Mouse (Mus musculus) hindbrain, embryonic 11.5 days (tissue): ENCODE measurements at regions not wholly inside any gene's neighbourhood (a gene's known extent, or its start where the extent isn't known, plus 50 kb on each side); places are given as distances from the start of the nearest gene placed in this dataset.

Experiments
- ATAC-seq: fragments of 200-750 bp; cut with Nextera tagmentation; 2 replicates; pipeline ENCODE4 v1.8.0; 2017; ENCODE audit warnings: mild to moderate bottlenecking, moderate TSS enrichment, moderate library complexity; ENCODE audit not compliant: low FRiP score
- DNase-seq: peaks from one replicate; pipeline ENCODE4 v3.0.0-alpha.2; 2015; ENCODE audit warnings: low spot score
- H3K27ac ChIP-seq: fragments of 300-500 bp; sonication (generic); 2 replicates; pipeline ENCODE4 v1.5.1; 2014; ENCODE audit warnings: mild to moderate bottlenecking, low read depth, low read length
- H3K27me3 ChIP-seq: fragments of 300-500 bp; sonication (generic); 2 replicates; pipeline ENCODE4 v1.6.1; 2014; ENCODE audit warnings: mild to moderate bottlenecking, low read length, moderate library complexity, mixed read lengths; ENCODE audit not compliant: control insufficient read depth, insufficient read depth
- H3K36me3 ChIP-seq: fragments of 300-500 bp; sonication (generic); 2 replicates; pipeline ENCODE4 v1.6.1; 2014; ENCODE audit warnings: mild to moderate bottlenecking, low read length, moderate library complexity, mixed read lengths; ENCODE audit not compliant: control insufficient read depth, insufficient read depth
- H3K4me1 ChIP-seq: fragments of 300-500 bp; sonication (generic); replicated peaks from 2 replicates; pipeline ENCODE4 v1.6.1; 2014; ENCODE audit warnings: low read length, mixed read lengths; ENCODE audit not compliant: control insufficient read depth, insufficient read depth
- H3K4me2 ChIP-seq: fragments of 300-500 bp; sonication (generic); replicated peaks from 2 replicates; pipeline ENCODE4 v1.6.1; 2014; ENCODE audit warnings: mild to moderate bottlenecking, low read depth, low read length
- H3K4me3 ChIP-seq: fragments of 300-500 bp; sonication (generic); 2 replicates; pipeline ENCODE4 v1.5.1; 2014; ENCODE audit warnings: low read depth, low read length
- H3K9ac ChIP-seq: fragments of 300-500 bp; sonication (generic); 2 replicates; pipeline ENCODE4 v1.6.1; 2014; ENCODE audit warnings: low read depth, low read length
- H3K9me3 ChIP-seq: fragments of 300-500 bp; sonication (generic); 2 replicates; pipeline ENCODE4 v1.6.1; 2016; ENCODE audit warnings: low read length; ENCODE audit not compliant: control insufficient read depth
- WGBS: fragments of 180-500 bp; shearing (Covaris S2); extraction: QIAGEN DNeasy Blood & Tissue Kit; methylation state at CpG from one replicate; pipeline ENCODE4 v1.1.7; 2014; 5-methylcytosine and 5-hydroxymethylcytosine counted together

- 79% methylated on average over 3 of the region's 3 CpGs for WGBS
- Histone ChIP-seq H3K4me1 (no peaks in the 10 kb centered on the region), H3K4me3 (no peak overlapping the region), H3K9me3 (no peaks in the 10 kb centered on the region), H3K9ac (no peak overlapping the region), H3K36me3 (no peaks in the 10 kb centered on the region), H3K4me2 (no peak overlapping the region), H3K27ac (no peak overlapping the region), H3K27me3 (no peaks in the 10 kb centered on the region)
- no peak for ATAC-seq
- no peak for DNase-seq
These were observed 137.4 kb upstream of the Nampt start for GRCm38 (mm10) chr12:32681910-32682309.

GRCm38 (mm10) chr12:32683375-32683774 is 136.0 kb upstream of the Nampt start:
- no peak for ATAC-seq
- DNase-seq, result no peak
- 81% methylated on average over 2 of the region's 2 CpGs for WGBS
- no peak overlapping the region for H3K4me2 ChIP-seq
- no peak overlapping the region for H3K9ac ChIP-seq
- no peaks in the 10 kb centered on the region for H3K27me3 ChIP-seq
- no peak overlapping the region for H3K27ac ChIP-seq
- no peak overlapping the region for H3K4me3 ChIP-seq
- H3K9me3 ChIP-seq, result no peaks in the 10 kb centered on the region
- no peaks in the 10 kb centered on the region for H3K36me3 ChIP-seq
- no peaks in the 10 kb centered on the region for H3K4me1 ChIP-seq

- DNase-seq, result no peak
- 66% methylated on average over 7 of the region's 7 CpGs for WGBS
- no peak overlapping the region for H3K27ac ChIP-seq
These were observed 133.5 kb upstream of the Nampt start for GRCm38 (mm10) chr12:32685788-32686385.

GRCm38 (mm10) chr12:32689361-32689760 is 130.0 kb upstream of the Nampt start:
- ATAC-seq (no peak), DNase-seq (no peak)
- Histone ChIP-seq H3K36me3 (no peaks in the 10 kb centered on the region), H3K9ac (no peak overlapping the region), H3K4me3 (no peak overlapping the region), H3K9me3 (no peaks in the 10 kb centered on the region), H3K4me1 (no peaks in the 10 kb centered on the region), H3K27ac (no peak overlapping the region), H3K4me2 (no peak overlapping the region), H3K27me3 (no peaks in the 10 kb centered on the region)
- WGBS, result 95% methylated on average over 4 of the region's 4 CpGs

More at GRCm38 (mm10) chr12:32685788-32686385, 133.5 kb upstream of the Nampt start:
- H3K4me2 ChIP-seq, result no peak overlapping the region
- no peaks in the 10 kb centered on the region for H3K27me3 ChIP-seq
- no peak overlapping the region for H3K9ac ChIP-seq
- no peak overlapping the region for H3K4me3 ChIP-seq
- H3K9me3 ChIP-seq, result no peaks in the 10 kb centered on the region
- H3K36me3 ChIP-seq, result no peaks in the 10 kb centered on the region
- no peak for ATAC-seq
- H3K4me1 ChIP-seq, result no peaks in the 10 kb centered on the region

GRCm38 (mm10) chr12:32690096-32690495 is 129.2 kb upstream of the Nampt start:
- ATAC-seq (no peak), DNase-seq (no peak)
- no peak overlapping the region for H3K27ac ChIP-seq
- H3K9me3 ChIP-seq, result no peaks in the 10 kb centered on the region
- H3K36me3 ChIP-seq, result no peaks in the 10 kb centered on the region
- WGBS, result 80% methylated on average over 2 of the region's 2 CpGs
- no peaks in the 10 kb centered on the region for H3K27me3 ChIP-seq
- H3K4me1 ChIP-seq, result no peaks in the 10 kb centered on the region
- H3K9ac ChIP-seq, result no peak overlapping the region
- H3K4me3 ChIP-seq, result no peak overlapping the region
- no peak overlapping the region for H3K4me2 ChIP-seq

GRCm38 (mm10) chr12:32692081-32692819 is 127.1 kb upstream of the Nampt start:
- ATAC-seq, result no peak
- no peaks in the 10 kb centered on the region for H3K27me3 ChIP-seq
- H3K36me3 ChIP-seq, result no peaks in the 10 kb centered on the region
- no peak overlapping the region for H3K9ac ChIP-seq
- DNase-seq, result no peak
- no peak overlapping the region for H3K27ac ChIP-seq
- 71% methylated on average over 8 of the region's 8 CpGs for WGBS
- no peak overlapping the region for H3K4me2 ChIP-seq
- H3K9me3 ChIP-seq, result no peaks in the 10 kb centered on the region
- H3K4me3 ChIP-seq, result no peak overlapping the region
- H3K4me1 ChIP-seq, result no peaks in the 10 kb centered on the region

- WGBS, result 92% methylated on average over 7 of the region's 7 CpGs
- H3K4me3 ChIP-seq, result no peak overlapping the region
- H3K9me3 ChIP-seq, result no peaks in the 10 kb centered on the region
- no peak overlapping the region for H3K27ac ChIP-seq
- H3K27me3 ChIP-seq, result no peaks in the 10 kb centered on the region
- H3K4me2 ChIP-seq, result no peak overlapping the region
- no peak overlapping the region for H3K9ac ChIP-seq
- ATAC-seq (no peak), DNase-seq (no peak)
- no peaks in the 10 kb centered on the region for H3K4me1 ChIP-seq
- no peaks in the 10 kb centered on the region for H3K36me3 ChIP-seq
These were observed 126.4 kb upstream of the Nampt start for GRCm38 (mm10) chr12:32692962-32693361.

GRCm38 (mm10) chr12:32693678-32694077 is 125.7 kb upstream of the Nampt start:
- H3K27ac ChIP-seq, result no peak overlapping the region
- H3K27me3 ChIP-seq, result no peaks in the 10 kb centered on the region
- WGBS, result 94% methylated on average over 1 of the region's 1 CpGs
- H3K9me3 ChIP-seq, result no peaks in the 10 kb centered on the region
- DNase-seq (no peak), ATAC-seq (no peak)
- no peaks in the 10 kb centered on the region for H3K36me3 ChIP-seq
- no peak overlapping the region for H3K4me2 ChIP-seq
- H3K4me3 ChIP-seq, result no peak overlapping the region
- no peak overlapping the region for H3K9ac ChIP-seq
- H3K4me1 ChIP-seq, result no peaks in the 10 kb centered on the region

GRCm38 (mm10) chr12:32696832-32697231 is 122.5 kb upstream of the Nampt start:
- no peak overlapping the region for H3K9ac ChIP-seq
- DNase-seq, result no peak
- H3K9me3 ChIP-seq, result no peaks in the 10 kb centered on the region
- H3K36me3 ChIP-seq, result no peaks in the 10 kb centered on the region
- no peak overlapping the region for H3K4me3 ChIP-seq
- WGBS, result 77% methylated on average over 2 of the region's 2 CpGs
- H3K27me3 ChIP-seq, result no peaks in the 10 kb centered on the region
- H3K4me2 ChIP-seq, result no peak overlapping the region
- H3K4me1 ChIP-seq, result no peaks in the 10 kb centered on the region
- ATAC-seq, result no peak
- H3K27ac ChIP-seq, result no peak overlapping the region
